Mouse (Mus musculus) olfactory bulb, adult 2 months (tissue): ENCODE results near the gene Optn. TPM values are rescaled to one million over a fixed set of nuclear protein-coding genes. Genes with fewer than 3 reads are reported as not detected.

ENCODE experiments used
- H3K27ac ChIP-seq: fragments of 200-500 bp; 2 replicates; pipeline ENCODE4 v1.5.1; 2012; ENCODE audit warnings: low read depth, low read length; ENCODE audit not compliant: insufficient read depth
- H3K4me1 ChIP-seq: fragments of 200-500 bp; 2 replicates; pipeline ENCODE4 v1.6.1; 2012; ENCODE audit warnings: low read length; ENCODE audit not compliant: control insufficient read depth, insufficient read depth
- H3K4me3 ChIP-seq: fragments of 200-500 bp; 2 replicates; pipeline ENCODE4 v1.5.1; 2012; ENCODE audit warnings: mild to moderate bottlenecking, low read depth, low read length, moderate library complexity; ENCODE audit not compliant: insufficient read depth
- CTCF ChIP-seq: fragments of 200-500 bp; IDR thresholded peaks from 2 replicates; pipeline ENCODE4 v1.5.1; 2012; ENCODE audit warnings: low read depth, mild to moderate bottlenecking, low read length, moderate library complexity; ENCODE audit not compliant: insufficient read depth
- POLR2A ChIP-seq: fragments of 200-500 bp; IDR thresholded peaks from 2 replicates; pipeline ENCODE4 v1.6.1; 2012; ENCODE audit warnings: mild to moderate bottlenecking, low read depth, low read length, moderate library complexity; ENCODE audit not compliant: insufficient read depth
- WGBS: fragments of 180-500 bp; shearing (Covaris S2); methylation state at CpG from one replicate; pipeline ENCODE4 v1.1.7; 2018; 5-methylcytosine and 5-hydroxymethylcytosine counted together
- polyA plus RNA-seq: library from polyadenylated mRNA; stranded (reverse); fragments of >200 nt; gene quantifications from 2 replicates; pipeline ENCODE4 v1.2.4, GENCODE M21; 2012; ENCODE audit warnings: low replicate concordance; ENCODE audit not compliant: missing spikeins, insufficient read depth, insufficient read length

The Optn gene
- polyA plus RNA-seq, 1 experiment: not detected

DNA sequence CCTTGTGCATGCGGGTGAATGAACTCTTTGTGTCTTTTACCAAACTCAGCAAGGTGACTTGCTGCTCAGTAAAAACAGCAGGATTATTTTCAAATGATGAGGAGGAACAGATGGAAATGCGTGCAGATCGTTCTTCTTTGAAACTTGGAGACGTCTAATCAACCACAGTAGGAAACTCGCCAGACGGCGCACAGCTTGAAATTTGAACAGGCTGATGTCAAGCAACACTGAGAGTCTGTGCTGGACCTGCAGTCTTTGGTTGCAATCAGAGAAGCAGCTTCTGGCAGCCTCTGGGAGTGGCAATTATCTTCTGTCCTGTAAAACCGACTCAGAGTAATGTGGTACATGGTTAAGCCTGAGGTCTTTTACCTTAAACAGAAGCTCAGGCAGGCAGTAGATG is 85.8 kb downstream of the Optn start:
- Histone ChIP-seq H3K4me1 (no peaks in the 10 kb centered on the region), H3K4me3 (no peak overlapping the region), H3K27ac (no peak overlapping the region)
- WGBS: 41% methylated on average over 8 of the region's 8 CpGs
- no peak for TF ChIP-seq POLR2A
- no peak for TF ChIP-seq CTCF

DNA sequence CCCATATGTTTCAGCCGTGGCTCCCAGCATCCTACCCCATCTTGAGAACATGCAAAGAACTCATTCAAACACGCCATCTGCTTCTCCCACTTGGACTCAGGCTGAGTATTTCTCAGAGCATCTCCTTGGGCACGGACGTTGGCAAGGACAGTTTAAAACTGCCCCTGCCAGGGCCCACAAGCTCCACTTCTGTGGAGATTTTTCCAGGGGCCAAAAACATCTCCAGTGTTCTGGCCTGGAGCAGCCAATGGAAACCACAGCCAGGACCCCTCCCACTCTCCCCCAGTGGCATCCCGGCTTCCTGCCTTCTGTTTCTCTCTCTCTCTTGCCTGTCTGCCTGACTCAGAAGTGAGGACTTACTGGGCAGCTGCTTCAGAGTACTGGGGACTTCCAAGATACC is 88.0 kb downstream of the Optn start, which contains the start of gene Ucma:
Gene Ucma (plus strand): TSS at position 316 of the 400 bp plus-strand sequence.
- no peak within 1 kb of the TSS for H3K4me3 ChIP-seq
- TF ChIP-seq CTCF (no peak), POLR2A (no peak)
- no peaks in the 10 kb centered on the region for H3K4me1 ChIP-seq
- H3K27ac ChIP-seq: no peak within 1 kb of the TSS
- WGBS: 51% methylated on average over 5 of the region's 5 CpGs

Other genes starting within 250 kb of the Optn start
- not detected in 2 replicates for gene Sephs1, start 182.5 kb downstream of the Optn start, polyA plus RNA-seq
- not detected in 2 replicates for gene Phyh, start 145.0 kb downstream of the Optn start, polyA plus RNA-seq
- gene Ucma, start 87.9 kb downstream of the Optn start, polyA plus RNA-seq: not detected in 2 replicates
- not detected in 2 replicates for gene Mcm10, start 51.3 kb downstream of the Optn start, polyA plus RNA-seq
- gene Ccdc3, start 73.7 kb upstream of the Optn start, polyA plus RNA-seq: not detected in 2 replicates